Mouse (Mus musculus) liver, adult 2 months (tissue): ENCODE data around the gene Fam209.

ENCODE experiments used
- CTCF ChIP-seq: fragments of 200-500 bp; IDR thresholded peaks from 2 replicates; pipeline ENCODE4 v1.5.1; 2011; ENCODE audit warnings: low read depth, low read length, control low read depth
- POLR2A ChIP-seq: fragments of 200-500 bp; IDR thresholded peaks from 2 replicates; pipeline ENCODE4 v1.6.1; 2011; ENCODE audit warnings: low read length, control low read depth; ENCODE audit not compliant: insufficient read depth; ENCODE audit errors: extremely low read depth

- no peak for TF ChIP-seq POLR2A
- TF ChIP-seq CTCF: no peak
Observed at GRCm38 (mm10) chr2:172496736-172497345, 24.5 kb downstream of the Fam209 start.
